11 mouse cellular contexts compared by ENCODE assay signal in the genomic region with DNA sequence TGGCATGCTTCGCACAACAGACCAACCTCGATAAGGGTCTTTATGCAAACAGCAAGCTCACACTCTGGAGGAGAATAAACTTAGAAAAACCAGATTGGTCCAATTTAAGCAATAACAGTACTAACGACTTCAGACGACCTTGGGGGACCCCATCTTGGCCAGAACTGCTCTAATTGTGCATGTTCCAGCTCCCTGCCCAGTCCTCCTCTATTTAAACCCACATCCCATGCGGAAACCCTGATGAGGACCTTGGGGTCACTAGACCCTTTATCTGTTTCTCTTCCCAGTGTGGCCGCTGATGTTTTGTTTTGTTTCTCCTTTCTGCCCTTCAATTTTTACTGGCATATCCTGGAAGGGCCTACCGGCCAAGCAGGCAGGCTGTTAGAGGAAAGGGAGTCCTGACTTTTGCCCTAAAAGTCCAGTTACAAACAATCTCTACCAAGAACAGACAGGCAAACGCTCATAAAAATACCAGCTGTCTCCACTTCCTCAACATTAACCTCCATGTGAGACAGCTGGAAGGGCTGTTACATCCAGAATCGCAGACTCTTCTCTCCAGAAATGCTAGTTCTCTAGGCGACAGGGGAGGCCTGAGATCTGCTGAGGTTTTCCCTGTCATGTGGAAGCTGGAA. TPM values are rescaled to one million over a fixed set of nuclear protein-coding genes. Genes with fewer than 3 reads are reported as not detected.
DNase-seq lines count a peak whose midpoint lies in the region; ATAC-seq lines count a peak whose summit lies in the region.
"Had no signal": no experiment of that assay in that cellular context is flagged by ENCODE, and none has a peak within 500 bp of the region (broad histone marks: within the 10 kb centered on the region; RNA-seq: fewer than 3 reads in every experiment).

No protein-coding gene starts in this region.

- peak; percentile 15 for DNase-seq in adrenal gland, postnatal 10 days
- DNase-seq in adrenal gland, postnatal 36 days: no peak
- peak; percentile 25 for DNase-seq in urinary bladder, postnatal 14 days (ENCODE audit: low spot score)
- no peak for DNase-seq in urinary bladder, postnatal 10 days (ENCODE audit: low spot score)
- no peak for DNase-seq in limb, embryonic 10.5 days (ENCODE audit: low spot score)
- DNase-seq in right cerebral cortex, postnatal 25 days: no peak
- no peak for DNase-seq in cerebellum, postnatal 36 days
- DNase-seq: cerebellum, postnatal 25 days had no signal

- H3K27ac ChIP-seq in limb, embryonic 10.5 days: peak overlapping the region; percentile 61
- H3K27ac ChIP-seq: heart, embryonic 13.5 days had no signal

- no peaks in the 10 kb centered on the region; the same call in 1 of the 2 replicates for H3K9me3 ChIP-seq in limb, embryonic 10.5 days (replicated peaks)

- 65% methylated on average over 10 of the region's 10 CpGs for WGBS in limb, embryonic 10.5 days

- no peak for ATAC-seq in CD4-positive, CD25-positive, alpha-beta regulatory T cell, adult 4 months

- H3K36me3 ChIP-seq in limb, embryonic 10.5 days: no peaks in the 10 kb centered on the region
- H3K36me3 ChIP-seq: heart, embryonic 13.5 days had no signal

- H3K27me3 ChIP-seq in limb, embryonic 10.5 days (ENCODE audit: low read depth, poor library complexity, severe bottlenecking): no peaks in the 10 kb centered on the region
- H3K27me3 ChIP-seq: heart, embryonic 13.5 days had no signal

- H3K4me1 ChIP-seq in limb, embryonic 10.5 days: peaks cover 18% of the 10 kb centered on the region

- H3K4me3 ChIP-seq in limb, embryonic 10.5 days: no peak overlapping the region
- H3K4me3 ChIP-seq: heart, embryonic 13.5 days; megakaryocyte, embryonic 14.5 days had no signal

RNA-seq across cellular contexts. Expression of gene Mgat4a, which starts 36.0 kb away (rescaled TPM):
- total RNA-seq in adrenal gland, postnatal 10 days (2021): 10 to 100 TPM in 1 of 2 experiments, 1 to 10 TPM in 1; 9.7 to 11.4 TPM
- total RNA-seq in adrenal gland, postnatal 36 days (2021): 1 to 10 TPM; 5.1 to 7.1 TPM
- 3.0 and 4.2 TPM in 2 replicates for polyA plus RNA-seq in limb, embryonic 10.5 days (2016; fragmentation: Nextera tagmentation; extraction: Ambion mirVana)
- polyA plus RNA-seq in CD4-positive, CD25-positive, alpha-beta regulatory T cell, adult 4 months (2017; shearing (Covaris generic)): 10 to 100 TPM; 11.7 to 12.1 TPM

Comparison
In these comparisons a context has a peak if more than half of its experiments do, and no peak if none do; other contexts are left out.
1. DNase-seq: peak in adrenal gland, postnatal 10 days (single experiment) and urinary bladder, postnatal 14 days (single experiment); none in adrenal gland, postnatal 36 days (0 of 2), urinary bladder, postnatal 10 days (single experiment), limb, embryonic 10.5 days (single experiment), right cerebral cortex, postnatal 25 days (single experiment) and cerebellum, postnatal 36 days (0 of 2).